Mouse (Mus musculus): ENCODE measurements around the gene Mamdc2. TPM values are rescaled to one million over a fixed set of nuclear protein-coding genes. Genes with fewer than 3 reads are reported as not detected.

Gene Mamdc2
- polyA plus RNA-seq, 1 experiment from 2014 or later: 2.7 TPM

DNA sequence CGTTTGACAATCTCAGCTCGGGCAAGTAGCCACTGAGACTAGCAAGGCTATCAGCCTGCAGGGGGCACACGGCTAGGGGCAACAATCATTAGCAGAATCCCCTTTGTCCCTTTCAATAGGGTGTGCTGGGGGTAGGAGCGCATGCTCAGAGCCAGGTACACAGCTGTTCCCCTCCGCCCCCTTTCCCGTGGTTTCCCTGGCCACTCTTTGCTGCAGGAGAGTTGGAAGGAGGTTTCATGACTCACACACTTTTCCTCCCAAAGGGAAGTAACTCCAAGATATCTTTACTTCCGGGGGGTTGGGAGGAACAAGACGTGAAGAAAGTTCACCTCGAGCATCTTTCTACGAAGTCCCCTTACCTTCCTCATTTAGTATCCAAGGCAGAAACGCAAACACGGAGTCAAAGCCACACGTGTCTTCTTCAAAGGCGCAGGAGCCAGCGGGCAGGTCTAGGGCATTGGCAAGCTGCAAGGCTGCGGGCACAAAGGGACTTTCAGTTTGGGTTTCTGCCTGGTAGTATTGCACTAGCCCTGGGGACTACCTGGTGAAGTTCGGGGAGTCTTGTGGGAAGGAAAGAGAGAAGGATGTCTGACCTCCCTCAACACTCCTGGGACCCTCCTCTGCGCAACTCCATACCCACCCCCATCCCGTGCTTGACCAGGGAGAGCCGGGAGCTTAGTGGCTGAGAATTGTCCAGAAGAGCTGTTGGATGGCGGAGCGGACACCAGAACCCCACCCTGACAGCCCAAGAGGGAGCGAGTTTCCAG is 838 bp downstream of the Mamdc2 start:
- Histone ChIP-seq H3K27me3 (ENCODE audit: insufficient read depth, low read length) (0 out of 2 replicates have a peak, but pooled peaks cover 3% of the 10 kb centered on the region), H3K9me3 (replicated peaks; ENCODE audit: low read length) (0 out of 2 replicates have a peak, but pooled peaks cover under 1% of the 10 kb centered on the region), H3K4me1 (replicated peaks; ENCODE audit: insufficient read depth, low read length) (no peaks in the 10 kb centered on the region; the same call in 1 of the 2 replicates), H3K9ac (ENCODE audit: low read depth, low read length) (peak overlapping the region; percentile 53), H3K4me2 (ENCODE audit: low read length) (peak overlapping the region; percentile 98), H3K27ac (no peak overlapping the region), H3K4me3 (replicated peaks; ENCODE audit: low read depth, low read length) (peak overlapping the region; percentile 42), H3K36me3 (ENCODE audit: insufficient read depth, low read length) (no peaks in the 10 kb centered on the region)
- ATAC-seq (replicated peaks; ENCODE audit: low FRiP score, low read depth): no peak; the same call in 1 of the 2 replicates
- TF ChIP-seq CTCF (IDR thresholded peaks at IDR 0.05; ENCODE audit: low read depth): peak; percentile 48; the same call in 1 of the 2 replicates
- 2% methylated on average over 23 of the region's 23 CpGs for WGBS
- peak; percentile 36 for DNase-seq (ENCODE audit: low spot score)

DNA sequence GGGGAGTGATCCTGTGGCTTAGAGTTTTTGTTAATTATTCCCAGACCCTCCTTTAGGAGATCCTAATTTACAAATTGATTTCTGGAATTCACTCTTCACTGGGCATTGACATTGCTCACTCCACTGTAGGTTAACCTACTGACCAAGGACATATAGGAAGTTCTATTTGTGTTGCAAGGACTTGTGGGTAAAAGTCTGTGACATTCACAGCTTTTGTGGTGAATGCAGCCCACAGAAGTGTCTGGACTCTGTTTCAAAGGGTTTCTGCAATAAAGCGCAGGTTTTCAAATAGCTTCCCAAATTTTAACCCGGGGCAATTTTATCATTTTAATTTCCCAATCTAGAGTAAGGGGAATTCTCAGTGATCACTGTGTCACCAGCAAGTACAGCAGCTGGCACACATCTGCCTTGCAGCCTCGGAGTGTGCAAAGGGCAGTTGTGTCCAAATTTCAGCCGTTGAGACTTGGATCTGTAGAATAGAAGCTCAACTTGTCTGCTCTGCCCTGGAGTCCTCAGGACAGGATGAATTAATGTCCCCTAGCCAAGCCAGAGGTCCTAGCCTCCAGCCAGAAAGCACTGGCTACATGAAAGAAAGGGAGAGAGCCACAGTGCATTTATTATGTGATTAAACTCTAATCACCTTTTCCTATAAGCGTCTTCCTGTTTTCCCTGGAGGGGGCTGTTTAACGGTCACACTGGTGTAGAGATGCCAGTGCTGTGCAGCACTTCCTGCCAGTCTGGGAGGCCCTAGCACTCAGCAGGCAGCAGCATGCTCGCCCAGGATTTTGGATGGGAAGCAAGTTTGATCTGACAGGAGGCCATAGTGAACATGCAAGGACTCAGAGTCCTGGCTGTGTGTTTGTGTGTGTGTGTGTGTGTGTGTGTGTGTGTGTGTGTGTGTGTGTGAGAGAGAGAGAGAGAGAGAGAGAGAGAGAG is 3.1 kb downstream of the Mamdc2 start:
- Histone ChIP-seq H3K9me3 (replicated peaks; ENCODE audit: low read length) (0 out of 2 replicates have a peak, but pooled peaks cover 4% of the 10 kb centered on the region), H3K4me2 (ENCODE audit: low read length) (no peak overlapping the region), H3K4me3 (replicated peaks; ENCODE audit: low read depth, low read length) (no peak overlapping the region), H3K27ac (no peak overlapping the region), H3K27me3 (ENCODE audit: insufficient read depth, low read length) (0 out of 2 replicates have a peak, but pooled peaks cover 3% of the 10 kb centered on the region), H3K36me3 (ENCODE audit: insufficient read depth, low read length) (no peaks in the 10 kb centered on the region), H3K9ac (ENCODE audit: low read depth, low read length) (no peak overlapping the region), H3K4me1 (replicated peaks; ENCODE audit: insufficient read depth, low read length) (no peaks in the 10 kb centered on the region; the same call in 1 of the 2 replicates)
- 38% methylated on average over 7 of the region's 7 CpGs for WGBS
- DNase-seq (ENCODE audit: low spot score) (peak; percentile 21), ATAC-seq (replicated peaks; ENCODE audit: low FRiP score, low read depth) (no peak)
- TF ChIP-seq CTCF (IDR thresholded peaks at IDR 0.05; ENCODE audit: low read depth): no peak

DNA sequence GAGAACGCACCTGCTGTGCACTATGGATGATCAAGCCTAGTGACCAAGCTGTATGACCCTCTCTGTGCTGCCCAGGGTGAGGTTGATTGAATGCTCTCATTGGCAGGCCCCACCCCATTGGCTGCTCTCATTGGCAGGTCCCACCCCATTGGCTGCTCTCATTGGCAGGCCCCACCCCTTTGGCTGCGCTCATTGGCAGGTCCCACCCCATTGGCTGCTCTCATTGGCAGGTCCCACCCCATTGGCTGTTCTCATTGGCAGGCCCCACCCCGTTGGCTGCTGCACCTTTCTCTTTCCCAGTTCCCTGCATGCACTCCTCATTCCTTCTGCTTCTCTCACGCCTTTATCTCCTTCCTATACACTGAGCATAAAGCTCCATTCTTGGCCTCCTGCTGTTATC is 12.5 kb downstream of the Mamdc2 start:
- DNase-seq (ENCODE audit: low spot score) (no peak), ATAC-seq (replicated peaks; ENCODE audit: low FRiP score, low read depth) (no peak)
- WGBS: 84% methylated on average over 4 of the region's 4 CpGs
- Histone ChIP-seq H3K9ac (ENCODE audit: low read depth, low read length) (no peak overlapping the region), H3K9me3 (replicated peaks; ENCODE audit: low read length) (no peaks in the 10 kb centered on the region), H3K4me3 (replicated peaks; ENCODE audit: low read depth, low read length) (no peak overlapping the region), H3K4me2 (ENCODE audit: low read length) (no peak overlapping the region), H3K27ac (no peak overlapping the region), H3K36me3 (ENCODE audit: insufficient read depth, low read length) (no peaks in the 10 kb centered on the region), H3K4me1 (replicated peaks; ENCODE audit: insufficient read depth, low read length) (no peaks in the 10 kb centered on the region), H3K27me3 (ENCODE audit: insufficient read depth, low read length) (no peaks in the 10 kb centered on the region)
- no peak for TF ChIP-seq CTCF (IDR thresholded peaks at IDR 0.05; ENCODE audit: low read depth)

DNA sequence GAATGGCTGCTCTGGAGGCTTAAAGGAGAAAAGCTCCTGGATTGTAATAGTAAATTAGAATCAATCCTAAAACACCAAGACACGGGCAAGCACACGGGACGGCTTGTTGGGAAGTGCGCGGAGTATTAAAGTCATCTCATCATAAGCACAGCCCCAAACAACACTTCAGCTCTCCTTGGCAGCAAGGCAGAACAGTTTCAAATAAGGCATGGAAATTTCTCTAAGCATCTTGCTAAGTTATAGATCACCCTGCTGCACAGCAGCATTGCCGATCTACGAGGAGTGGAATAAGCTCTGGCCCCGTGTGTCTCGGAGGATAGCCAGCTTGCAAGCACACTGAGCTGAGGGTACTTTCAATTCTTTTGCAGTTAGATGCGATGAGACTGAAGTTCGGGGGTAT is 13.8 kb downstream of the Mamdc2 start:
- no peak for TF ChIP-seq CTCF (IDR thresholded peaks at IDR 0.05; ENCODE audit: low read depth)
- DNase-seq (ENCODE audit: low spot score) (no peak), ATAC-seq (replicated peaks; ENCODE audit: low FRiP score, low read depth) (no peak)
- Histone ChIP-seq H3K27me3 (ENCODE audit: insufficient read depth, low read length) (no peaks in the 10 kb centered on the region), H3K4me3 (replicated peaks; ENCODE audit: low read depth, low read length) (no peak overlapping the region), H3K9ac (ENCODE audit: low read depth, low read length) (no peak overlapping the region), H3K27ac (no peak overlapping the region), H3K36me3 (ENCODE audit: insufficient read depth, low read length) (no peaks in the 10 kb centered on the region), H3K4me2 (ENCODE audit: low read length) (no peak overlapping the region), H3K4me1 (replicated peaks; ENCODE audit: insufficient read depth, low read length) (no peaks in the 10 kb centered on the region), H3K9me3 (replicated peaks; ENCODE audit: low read length) (no peaks in the 10 kb centered on the region)
- 83% methylated on average over 11 of the region's 11 CpGs for WGBS

DNA sequence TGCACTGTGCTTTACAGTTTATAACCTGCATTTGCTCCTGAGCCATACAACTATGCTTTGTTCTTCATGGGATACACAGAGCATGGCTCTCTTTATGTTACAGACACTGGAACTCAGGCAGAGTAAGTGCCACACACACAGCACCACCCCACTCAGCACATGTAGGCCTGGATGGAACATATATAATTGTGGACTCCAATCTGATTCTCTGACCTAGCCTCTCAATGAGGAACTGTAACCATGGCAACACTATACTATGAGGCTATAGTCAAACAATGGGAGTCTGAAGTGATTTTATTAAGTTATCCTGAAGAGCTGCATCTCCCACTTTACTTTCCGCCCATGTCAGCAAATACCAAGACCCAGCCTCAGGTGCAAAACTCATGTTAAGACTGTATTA is 30.6 kb downstream of the Mamdc2 start:
- Histone ChIP-seq H3K27me3 (ENCODE audit: insufficient read depth, low read length) (no peaks in the 10 kb centered on the region), H3K9me3 (replicated peaks; ENCODE audit: low read length) (no peaks in the 10 kb centered on the region), H3K4me1 (replicated peaks; ENCODE audit: insufficient read depth, low read length) (no peaks in the 10 kb centered on the region), H3K9ac (ENCODE audit: low read depth, low read length) (no peak overlapping the region), H3K36me3 (ENCODE audit: insufficient read depth, low read length) (no peaks in the 10 kb centered on the region), H3K4me3 (replicated peaks; ENCODE audit: low read depth, low read length) (no peak overlapping the region), H3K27ac (no peak overlapping the region), H3K4me2 (ENCODE audit: low read length) (no peak overlapping the region)
- TF ChIP-seq CTCF (IDR thresholded peaks at IDR 0.05; ENCODE audit: low read depth): no peak
- 85% methylated on average over 1 of the region's 1 CpGs for WGBS
- DNase-seq (ENCODE audit: low spot score): no peak
- ATAC-seq (replicated peaks; ENCODE audit: low FRiP score, low read depth): no peak

DNA sequence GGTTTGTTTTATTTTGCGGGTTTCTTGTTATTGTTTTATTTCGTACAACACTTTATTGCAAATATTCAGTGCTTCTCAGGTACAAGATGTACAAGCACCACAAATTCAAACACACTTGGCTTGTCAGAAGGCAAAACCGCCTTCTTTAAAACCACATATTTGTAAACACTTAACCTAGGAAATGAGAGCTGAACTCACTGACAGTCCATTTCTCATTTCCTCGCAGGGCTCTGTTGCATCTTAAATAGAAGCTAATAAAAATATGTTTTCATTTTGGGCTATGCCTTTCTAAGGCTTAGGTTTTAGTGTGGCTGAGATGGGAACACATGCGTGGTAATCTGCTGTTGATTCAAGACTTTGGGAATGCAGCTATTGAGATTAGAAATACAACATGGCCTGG is 37.4 kb downstream of the Mamdc2 start:
- TF ChIP-seq CTCF (IDR thresholded peaks at IDR 0.05; ENCODE audit: low read depth): no peak
- Histone ChIP-seq H3K27me3 (ENCODE audit: insufficient read depth, low read length) (no peaks in the 10 kb centered on the region), H3K36me3 (ENCODE audit: insufficient read depth, low read length) (no peaks in the 10 kb centered on the region), H3K9me3 (replicated peaks; ENCODE audit: low read length) (no peaks in the 10 kb centered on the region), H3K27ac (no peak overlapping the region), H3K4me3 (replicated peaks; ENCODE audit: low read depth, low read length) (no peak overlapping the region), H3K4me1 (replicated peaks; ENCODE audit: insufficient read depth, low read length) (no peaks in the 10 kb centered on the region), H3K4me2 (ENCODE audit: low read length) (no peak overlapping the region), H3K9ac (ENCODE audit: low read depth, low read length) (no peak overlapping the region)
- DNase-seq (ENCODE audit: low spot score) (peak; percentile 80), ATAC-seq (replicated peaks; ENCODE audit: low FRiP score, low read depth) (no peak)
- 56% methylated on average over 5 of the region's 5 CpGs for WGBS

Data from kidney, postnatal 0 days (tissue).